18 mouse cellular contexts compared by ENCODE assay signal in the genomic region with DNA sequence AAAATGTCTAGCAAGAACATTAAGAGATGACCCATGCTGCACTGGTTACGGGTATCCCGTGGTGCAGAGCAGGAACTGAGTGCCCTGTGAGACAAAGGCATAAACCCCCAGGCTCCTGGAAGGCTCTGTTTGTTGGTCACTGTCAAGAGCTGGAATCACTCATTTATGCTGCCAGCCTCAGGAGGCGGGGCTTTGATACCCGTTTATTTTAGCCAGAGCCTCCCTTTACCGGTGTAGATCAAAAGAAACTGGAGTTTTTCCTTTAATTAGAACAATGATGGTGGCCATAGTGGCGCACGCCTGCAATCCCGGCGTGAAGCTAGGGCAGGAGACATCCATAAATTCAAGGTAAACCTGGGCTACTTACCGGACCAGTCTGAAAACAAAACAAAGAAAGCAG. TPM values are rescaled to one million over a fixed set of nuclear protein-coding genes. Genes with fewer than 3 reads are reported as not detected.
A peak's percentile ranks its signal among the peaks of the same experiment; 100 is the strongest.
DNase-seq lines count a peak whose midpoint lies in the region; ATAC-seq and TF ChIP-seq lines count a peak whose summit lies in the region.
"Had no signal": no experiment of that assay in that cellular context is flagged by ENCODE, and none has a peak within 500 bp of the region (broad histone marks: within the 10 kb centered on the region; RNA-seq: fewer than 3 reads in every experiment).

No protein-coding gene starts in this region.

- H3K9ac ChIP-seq in heart, embryonic 11.5 days (ENCODE audit: low read depth, low read length), result no peak overlapping the region
- H3K9ac ChIP-seq in intestine, embryonic 15.5 days, result no peak overlapping the region
- H3K9ac ChIP-seq: embryonic facial prominence, embryonic 15.5 days; forebrain, embryonic 12.5 days; forebrain, postnatal 0 days; hindbrain, embryonic 13.5 days had no signal

- no peak overlapping the region for H3K4me3 ChIP-seq in heart, embryonic 11.5 days (ENCODE audit: low read depth, low read length)
- peak overlapping the region; percentile 50; the same call in 1 of the 2 replicates for H3K4me3 ChIP-seq in testis, adult 2 months (ENCODE audit: control insufficient read depth, low read depth, low read length)
- no peak overlapping the region for H3K4me3 ChIP-seq in intestine, embryonic 15.5 days (replicated peaks)
- H3K4me3 ChIP-seq: embryonic facial prominence, embryonic 15.5 days; forebrain, embryonic 12.5 days; hindbrain, embryonic 13.5 days had no signal

- peak; percentile 84 for DNase-seq in heart, adult 11 months
- no peak for DNase-seq in testis, postnatal 14 days (ENCODE audit: low spot score)
- peak; percentile 47 for DNase-seq in ZHBTc4 (ENCODE audit: low read depth, low spot score)
- DNase-seq: adrenal gland, adult 8-10 months; adrenal gland, postnatal 36 days; cerebellum, adult 2 months; embryo, embryonic 11 days; forebrain, postnatal 0 days; heart, postnatal 10 days had no signal

- no peak for TF ChIP-seq CTCF in testis, adult 2 months (IDR thresholded peaks at IDR 0.05; ENCODE audit: control insufficient read depth, insufficient read depth, insufficient replicate concordance, low read depth, low read length)

- no peak for TF ChIP-seq POLR2A in testis, adult 2 months (IDR thresholded peaks at IDR 0.05; ENCODE audit: control insufficient read depth, low read depth, low read length)

- ATAC-seq in heart, embryonic 11.5 days (replicated peaks; ENCODE audit: insufficient number of reproducible peaks, low FRiP score, low TSS enrichment), result no peak
- ATAC-seq in intestine, embryonic 15.5 days, result no peak
- ATAC-seq: forebrain, postnatal 0 days; hindbrain, postnatal 0 days had no signal

- peaks cover 41% of the 10 kb centered on the region for H3K4me1 ChIP-seq in heart, embryonic 11.5 days (ENCODE audit: control insufficient read depth, insufficient read depth, low read length)
- H3K4me1 ChIP-seq in testis, adult 2 months (ENCODE audit: control insufficient read depth, insufficient read depth, low read length), result peaks cover 15% of the 10 kb centered on the region
- peaks cover 57% of the 10 kb centered on the region for H3K4me1 ChIP-seq in intestine, embryonic 15.5 days (replicated peaks)

- no peak overlapping the region for H3K27ac ChIP-seq in heart, embryonic 11.5 days (ENCODE audit: low read depth, low read length)
- H3K27ac ChIP-seq in testis, adult 2 months (ENCODE audit: control insufficient read depth, insufficient read depth, low read depth, low read length), result no peak overlapping the region
- no peak overlapping the region for H3K27ac ChIP-seq in intestine, embryonic 15.5 days
- H3K27ac ChIP-seq: embryonic facial prominence, embryonic 15.5 days; forebrain, embryonic 12.5 days; hindbrain, embryonic 13.5 days; hindbrain, postnatal 0 days had no signal

- 86% methylated on average over 10 of the region's 10 CpGs for WGBS in heart, embryonic 11.5 days (ENCODE audit: insufficient replicate concordance)
- 89% methylated on average over 10 of the region's 10 CpGs for WGBS in intestine, embryonic 15.5 days

- H3K9me3 ChIP-seq in heart, embryonic 11.5 days (replicated peaks; ENCODE audit: control insufficient read depth, low read length), result no peaks in the 10 kb centered on the region
- no peaks in the 10 kb centered on the region for H3K9me3 ChIP-seq in intestine, embryonic 15.5 days
- H3K9me3 ChIP-seq: embryonic facial prominence, embryonic 15.5 days; forebrain, embryonic 12.5 days; hindbrain, embryonic 13.5 days had no signal

- 0 out of 2 replicates have a peak, but pooled peaks cover 2% of the 10 kb centered on the region for H3K36me3 ChIP-seq in heart, embryonic 11.5 days (ENCODE audit: control insufficient read depth, insufficient read depth, low read length)
- no peaks in the 10 kb centered on the region for H3K36me3 ChIP-seq in testis, adult 2 months (ENCODE audit: control insufficient read depth, insufficient read depth, low read length)
- H3K36me3 ChIP-seq in intestine, embryonic 15.5 days, result no peaks in the 10 kb centered on the region
- H3K36me3 ChIP-seq: hindbrain, embryonic 13.5 days had no signal

- H3K27me3 ChIP-seq in heart, embryonic 11.5 days (ENCODE audit: control insufficient read depth, insufficient read depth, low read length), result no peaks in the 10 kb centered on the region
- H3K27me3 ChIP-seq in testis, adult 2 months (ENCODE audit: control insufficient read depth, insufficient read depth, low read length), result no peaks in the 10 kb centered on the region
- no peaks in the 10 kb centered on the region for H3K27me3 ChIP-seq in intestine, embryonic 15.5 days (replicated peaks)
- H3K27me3 ChIP-seq: CH12.LX; embryonic facial prominence, embryonic 15.5 days; forebrain, embryonic 12.5 days; hindbrain, embryonic 13.5 days had no signal

- H3K4me2 ChIP-seq in heart, embryonic 11.5 days, result no peak overlapping the region
- H3K4me2 ChIP-seq in intestine, embryonic 15.5 days (replicated peaks), result no peak overlapping the region
- H3K4me2 ChIP-seq: embryonic facial prominence, embryonic 15.5 days; forebrain, embryonic 12.5 days; hindbrain, embryonic 13.5 days had no signal

RNA-seq across cellular contexts. Expression of a gene that starts 12.7 kb away (rescaled TPM):
- polyA plus RNA-seq in heart, embryonic 11.5 days (2014; fragmentation: Nextera tagmentation; extraction: Ambion mirVana), result 21.6 and 23.1 TPM in 2 replicates
- polyA plus RNA-seq in testis, adult 2 months (2012; rRNA removed), result 2.0 and 2.6 TPM in 2 replicates
- polyA plus RNA-seq in intestine, embryonic 15.5 days (2015; fragmentation: Nextera tagmentation; extraction: Ambion mirVana), result 18.1 and 20.3 TPM in 2 replicates

RNA-seq across cellular contexts. Expression of a gene that starts 57.8 kb away (rescaled TPM):
- polyA plus RNA-seq in heart, embryonic 11.5 days (2014; fragmentation: Nextera tagmentation; extraction: Ambion mirVana), result 71.8 and 75.2 TPM in 2 replicates
- not detected in 2 replicates for polyA plus RNA-seq in testis, adult 2 months (2012; rRNA removed)
- polyA plus RNA-seq in intestine, embryonic 15.5 days (2015; fragmentation: Nextera tagmentation; extraction: Ambion mirVana), result not detected in 2 replicates
- polyA plus RNA-seq: hindbrain, embryonic 13.5 days; intestine, embryonic 14.5 days had no signal

Comparison
In these comparisons a context has a peak if more than half of its experiments do, and no peak if none do; other contexts are left out.
1. RNA of a gene that starts 57.8 kb away (polyA plus RNA-seq): 71.8 to 75.2 TPM in heart, embryonic 11.5 days; not detected in intestine, embryonic 15.5 days and not detected in testis, adult 2 months; every median in the first group is over 10 times any median in the second.